Mouse (Mus musculus) neural tube, embryonic 10.5 days (tissue): Measurements from ENCODE around the gene Cers3.

Experiments
- DNase-seq: peaks from one replicate; pipeline ENCODE4 v3.0.0-alpha.2; 2017; ENCODE audit warnings: low spot score; ENCODE audit errors: extremely low spot score

Cers3 gene

DNA sequence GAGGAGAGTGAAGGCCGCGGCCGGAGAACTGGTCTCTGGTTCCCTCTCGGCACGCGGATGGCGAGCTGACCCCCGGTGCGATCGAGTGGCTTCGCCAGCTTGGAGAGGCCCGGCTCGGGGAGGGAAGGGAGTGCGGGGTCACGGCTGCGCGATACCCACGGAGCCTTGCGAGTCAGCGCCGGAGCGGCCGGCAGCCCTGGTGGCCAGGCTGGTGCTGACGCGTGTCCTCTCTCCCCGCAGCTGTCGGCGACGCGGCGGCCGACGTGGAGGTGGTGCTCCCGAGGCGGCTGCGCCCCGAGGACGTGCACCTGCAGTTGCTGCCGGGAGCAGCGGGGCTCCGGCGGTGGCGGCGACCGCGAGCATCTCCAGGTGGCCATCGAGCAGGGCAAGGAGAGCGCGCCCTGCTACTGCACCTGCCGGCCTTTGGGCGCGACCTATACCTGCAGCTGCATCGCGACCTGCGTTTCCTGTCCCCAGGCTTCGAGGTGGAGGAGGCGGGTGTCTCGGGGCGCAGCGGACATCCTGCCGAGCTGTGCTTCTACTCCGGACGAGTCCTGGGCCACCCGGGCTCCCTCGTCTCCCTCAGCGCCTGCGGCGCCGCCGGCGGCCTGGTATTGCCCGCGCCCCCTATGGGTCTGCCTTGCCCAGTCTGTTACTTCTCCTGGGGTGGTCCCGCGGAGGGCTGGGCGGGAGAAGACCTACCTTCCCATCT is 96.9 kb downstream of the Cers3 start:
- peak; percentile 63 for DNase-seq

DNA sequence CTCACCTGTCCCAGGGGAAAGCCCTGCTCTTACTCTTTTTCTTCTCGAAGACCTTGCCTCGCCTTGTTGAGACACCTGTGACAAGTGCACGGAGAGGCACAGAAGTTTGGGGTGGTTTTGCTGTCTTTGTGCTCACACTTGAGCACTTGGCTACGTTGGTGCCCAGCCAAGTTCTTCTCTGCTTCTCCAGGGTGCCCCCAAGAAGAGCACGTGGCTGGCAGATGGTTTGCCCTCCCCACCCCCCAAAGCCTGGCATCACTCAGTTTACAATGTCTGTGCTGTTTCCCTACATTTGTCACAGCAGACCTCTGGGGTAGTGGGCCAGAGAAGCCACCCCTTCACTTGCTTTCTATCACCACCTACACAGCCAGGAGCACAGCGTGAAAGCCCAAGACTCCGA is 97.9 kb downstream of the Cers3 start:
- no peak for DNase-seq

DNA sequence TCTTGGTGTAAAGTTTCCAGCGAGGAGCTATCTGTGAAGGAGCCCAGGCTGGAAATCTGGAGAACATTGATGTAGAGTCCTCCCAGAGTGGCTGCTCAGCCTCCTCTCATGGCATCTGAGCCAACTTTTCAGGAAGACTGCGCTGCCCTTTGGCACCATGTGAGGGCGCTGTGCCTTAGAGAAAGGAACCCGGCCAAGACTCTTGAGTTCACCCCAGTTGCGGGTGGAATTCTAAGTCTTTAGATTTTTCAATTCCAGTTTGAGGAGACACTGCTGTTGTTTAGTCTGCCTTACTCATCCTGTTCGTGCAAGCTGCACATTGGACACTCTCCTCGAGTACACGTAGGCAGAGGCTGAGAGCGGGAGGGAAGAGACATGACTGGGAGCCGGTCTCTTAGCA is 98.7 kb downstream of the Cers3 start:
- DNase-seq, result peak; percentile 70

DNA sequence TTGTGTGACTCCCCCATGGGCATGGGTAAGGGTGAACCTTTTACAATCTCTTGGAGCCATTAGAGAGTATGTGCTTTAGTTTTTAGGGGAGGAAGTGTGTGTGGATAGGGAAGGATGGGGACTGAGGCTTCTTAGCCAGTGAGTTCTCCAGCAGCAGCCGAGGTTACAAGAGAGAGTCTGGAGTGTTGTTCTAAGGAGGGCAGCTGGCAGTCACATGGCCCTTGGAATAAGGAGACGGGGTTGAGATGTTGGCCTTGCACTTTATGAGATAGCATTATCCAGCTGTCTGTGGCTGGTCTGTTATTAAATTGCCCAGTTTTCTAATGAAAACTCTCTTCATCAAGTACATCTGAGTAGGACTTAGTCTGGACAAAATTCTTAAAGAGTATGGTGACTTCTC is 100.5 kb downstream of the Cers3 start:
- no peak for DNase-seq

DNA sequence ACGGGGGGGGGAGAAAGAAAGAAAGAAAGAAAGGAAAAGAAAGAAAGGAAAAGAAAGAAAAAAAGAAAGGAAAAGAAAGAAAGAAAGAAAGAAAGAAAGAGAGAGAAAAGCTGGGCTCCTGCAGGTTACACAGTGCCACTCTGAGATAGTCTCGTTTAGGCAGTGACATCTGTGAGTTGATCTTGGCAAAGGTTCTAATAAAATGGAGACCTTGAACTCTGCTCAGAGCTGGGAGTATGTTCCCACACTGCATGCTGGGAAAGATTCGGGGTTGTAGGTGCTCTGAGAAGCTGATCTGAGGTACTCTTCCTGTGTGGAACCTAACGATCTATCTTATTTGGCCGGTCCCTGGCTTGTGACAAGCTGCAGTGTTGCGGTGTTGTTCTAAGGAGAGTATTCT is 103.3 kb downstream of the Cers3 start:
- no peak for DNase-seq

DNA sequence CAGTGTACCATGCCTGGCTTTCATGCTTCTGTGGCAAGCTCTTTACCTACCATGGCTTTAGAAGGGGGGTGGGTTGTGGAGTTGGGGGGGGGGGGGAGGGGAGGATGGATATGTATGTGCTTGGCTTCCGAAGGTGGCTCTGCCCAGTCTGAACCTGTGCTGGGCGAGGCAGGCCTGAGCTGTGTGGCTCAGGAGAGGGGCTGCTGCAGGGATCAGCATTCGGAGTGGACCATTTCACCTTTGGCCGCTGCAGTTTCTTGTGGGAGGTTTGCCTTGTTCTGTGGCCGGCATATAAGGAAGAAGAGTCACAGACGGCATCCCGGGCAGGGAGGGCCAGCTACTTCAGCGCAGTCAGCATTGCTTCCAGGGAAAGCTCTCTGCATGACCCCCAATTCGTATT is 104.0 kb downstream of the Cers3 start:
- DNase-seq, result no peak

DNA sequence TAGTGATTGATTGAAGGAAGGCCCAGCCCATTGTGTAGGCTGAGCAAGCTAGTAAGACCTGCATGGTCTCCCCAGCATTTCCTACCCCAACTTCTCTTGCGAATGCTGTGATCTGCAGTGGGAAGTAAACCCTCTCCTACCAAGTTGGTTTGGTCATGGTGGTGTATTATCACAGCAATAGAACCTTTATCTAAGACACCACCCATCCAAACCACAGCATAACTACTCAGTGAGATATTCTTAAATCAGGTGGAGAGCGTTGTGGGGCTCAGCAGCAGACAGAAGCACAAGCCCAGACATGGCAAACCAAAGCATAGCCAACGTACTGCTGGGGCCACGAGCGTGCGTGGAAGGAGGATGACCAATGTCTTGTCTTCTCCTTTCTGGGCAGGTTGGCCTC is 106.0 kb downstream of the Cers3 start:
- DNase-seq, result no peak

DNA sequence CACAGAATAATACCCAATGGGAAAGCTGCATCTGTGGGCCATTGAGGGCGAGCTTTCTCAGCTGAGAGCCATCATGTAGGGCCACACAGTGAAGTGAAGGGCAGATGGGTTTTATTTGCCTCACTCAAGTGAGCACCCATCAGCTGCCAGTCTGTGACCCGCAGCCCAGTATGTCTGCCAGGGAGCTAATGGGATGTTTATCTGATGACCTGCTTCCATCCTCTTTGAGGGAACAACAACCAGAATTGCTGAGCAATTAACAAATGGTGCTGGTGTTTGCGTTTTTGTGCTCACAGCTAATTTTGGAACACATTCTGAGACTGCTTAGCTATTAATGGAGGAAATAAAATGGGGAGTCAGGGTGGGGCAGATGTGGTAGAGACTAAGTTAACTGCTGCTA is 108.9 kb downstream of the Cers3 start:
- DNase-seq, result no peak

DNA sequence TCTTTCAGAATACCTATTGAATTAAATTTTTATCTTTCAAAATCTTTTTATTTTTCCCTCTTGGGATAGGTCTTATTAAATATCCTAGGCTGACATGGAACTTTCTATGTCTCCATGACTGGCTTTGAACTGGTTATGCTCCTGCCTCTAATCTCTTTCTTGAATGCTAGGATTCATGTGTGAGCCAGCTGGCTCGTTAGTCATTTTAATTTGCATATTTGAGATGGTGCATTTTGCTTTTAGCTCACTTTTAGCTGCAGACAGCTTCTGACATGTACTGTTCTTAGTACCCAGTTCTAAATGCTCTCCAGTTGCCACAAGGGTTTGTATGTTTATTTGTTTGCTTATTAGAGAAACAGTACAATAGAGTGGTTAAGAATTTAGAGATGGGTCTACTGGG is 114.3 kb downstream of the Cers3 start:
- no peak for DNase-seq

DNA sequence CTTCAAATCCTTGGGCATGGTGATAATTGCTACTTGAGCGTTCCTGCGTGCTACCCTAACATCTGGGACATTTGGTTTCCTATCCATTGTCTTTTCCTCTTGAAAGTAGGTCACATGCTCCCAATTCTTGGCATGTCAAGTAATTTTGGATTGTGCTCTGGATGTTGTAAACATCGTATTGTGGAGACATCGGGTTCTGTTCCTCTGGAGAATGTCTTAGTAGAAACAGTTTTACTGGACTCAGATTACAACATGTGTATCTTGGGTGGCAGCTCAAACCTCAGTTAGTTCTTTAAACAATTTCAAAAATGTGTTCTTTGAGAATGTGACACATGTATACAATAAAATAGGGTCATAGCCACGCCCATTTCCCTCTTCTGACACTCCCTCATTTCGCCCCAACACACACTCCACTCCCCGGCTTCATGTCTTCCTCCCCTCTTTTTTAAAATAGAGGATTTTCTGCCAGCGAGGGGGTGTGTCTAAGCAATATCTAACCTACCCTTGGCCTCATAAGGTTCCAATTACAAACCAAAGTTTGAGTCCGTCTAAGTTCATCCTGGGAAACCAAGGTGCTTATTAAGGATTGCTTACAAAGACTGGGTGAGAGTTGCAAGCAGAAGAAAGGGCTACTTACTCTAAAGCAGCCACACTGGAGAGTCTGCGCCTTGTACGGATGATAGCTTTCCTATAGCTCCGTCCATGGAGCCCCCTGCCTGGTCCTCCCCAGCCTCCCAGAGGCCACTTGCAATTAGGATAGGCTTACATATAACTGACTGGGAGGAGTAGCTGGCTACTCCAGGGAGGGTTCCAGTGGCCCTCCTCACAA is 115.2 kb downstream of the Cers3 start:
- DNase-seq, result no peak

DNA sequence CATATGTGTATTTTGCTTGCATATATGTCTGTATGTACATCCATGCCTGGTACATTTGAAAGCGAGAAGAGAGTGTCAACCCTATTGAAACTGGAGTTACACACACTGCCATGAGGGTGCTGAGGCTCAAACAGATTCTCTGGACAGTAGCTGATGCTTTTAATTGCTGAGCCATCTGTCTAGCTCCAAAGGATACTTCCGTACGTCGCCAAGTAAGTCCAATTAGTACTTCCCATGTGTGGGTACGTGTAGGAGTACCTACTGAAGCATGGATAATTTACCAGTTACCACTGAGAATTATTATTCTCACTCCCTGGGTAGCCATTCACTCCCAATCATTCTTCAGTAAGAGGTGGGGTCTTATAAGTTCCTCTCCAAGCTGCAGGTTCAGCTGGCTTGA is 115.9 kb downstream of the Cers3 start:
- DNase-seq, result no peak

DNA sequence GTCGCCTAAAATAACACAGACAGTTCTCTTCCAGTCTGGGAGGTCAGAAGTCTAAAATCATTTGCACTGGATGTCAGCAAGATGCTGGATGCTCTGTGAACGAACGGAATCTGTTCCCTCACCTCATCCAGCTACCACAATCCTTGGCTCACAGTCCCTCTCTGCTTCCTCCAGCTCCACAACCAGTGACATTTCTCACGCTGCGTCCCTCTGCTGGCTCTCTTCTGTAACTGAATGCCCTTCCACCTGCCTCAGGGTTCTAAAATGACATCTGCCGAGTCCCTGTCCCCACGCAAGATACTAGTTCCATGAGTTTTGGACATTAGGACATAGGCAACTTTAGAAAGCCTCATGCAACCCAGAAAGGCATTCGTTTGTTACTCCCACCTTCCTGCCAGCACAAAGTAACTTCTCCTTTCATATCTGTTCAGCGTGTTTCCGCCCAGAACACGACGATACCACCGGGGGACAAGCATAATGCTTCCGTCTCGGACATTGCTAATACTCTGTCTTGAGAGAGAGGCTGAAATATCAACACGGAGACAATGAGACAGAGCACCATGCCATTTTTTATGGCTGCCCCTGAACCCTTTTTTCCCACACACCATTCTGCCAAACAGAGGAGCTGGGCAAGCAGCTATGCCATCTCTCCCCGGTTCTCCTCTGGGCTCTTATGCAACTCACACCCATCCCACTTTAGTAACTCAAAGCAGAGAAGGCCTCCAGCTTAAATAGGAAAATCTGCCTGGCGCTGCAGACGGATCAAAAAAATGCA is 123.8 kb downstream of the Cers3 start:
- DNase-seq, result no peak

DNA sequence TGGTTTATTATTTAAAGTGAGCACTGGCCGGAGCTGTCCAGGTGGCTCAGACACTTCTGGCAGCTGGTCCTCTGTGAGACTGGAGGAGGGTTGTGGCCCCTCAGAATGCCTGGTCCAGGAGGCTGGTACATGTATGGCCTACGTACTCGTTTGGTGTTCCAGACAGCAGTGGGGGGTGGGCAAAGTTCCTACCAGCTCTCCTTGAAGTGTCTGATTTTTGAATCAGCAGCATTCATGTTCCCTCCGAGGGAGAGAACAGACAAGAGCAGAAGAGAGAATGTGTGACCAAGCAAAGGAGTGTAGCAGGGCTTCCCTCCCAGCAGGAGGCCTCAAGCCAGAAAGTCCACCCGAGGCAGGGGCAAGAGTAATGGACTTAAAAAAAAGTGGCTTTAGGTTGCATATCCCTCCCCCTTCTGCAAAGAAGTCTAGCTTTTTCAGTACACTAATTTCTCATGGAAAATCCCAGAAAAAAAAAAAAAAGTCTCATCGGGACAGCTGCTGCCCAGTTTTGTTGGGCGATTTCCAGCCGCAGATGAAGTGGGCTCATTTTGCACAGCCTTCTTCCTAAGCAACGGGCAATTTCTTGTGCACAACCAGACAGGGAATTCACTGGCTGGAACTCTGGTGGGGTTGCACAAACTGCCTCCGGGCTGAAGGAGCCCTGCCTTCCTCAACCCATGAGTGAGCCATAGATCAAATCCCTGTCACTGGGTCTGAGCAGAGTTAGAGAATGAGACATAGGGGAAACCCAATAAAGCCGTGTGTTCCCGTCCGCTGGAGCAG is 124.6 kb downstream of the Cers3 start:
- peak; percentile 35 for DNase-seq

DNA sequence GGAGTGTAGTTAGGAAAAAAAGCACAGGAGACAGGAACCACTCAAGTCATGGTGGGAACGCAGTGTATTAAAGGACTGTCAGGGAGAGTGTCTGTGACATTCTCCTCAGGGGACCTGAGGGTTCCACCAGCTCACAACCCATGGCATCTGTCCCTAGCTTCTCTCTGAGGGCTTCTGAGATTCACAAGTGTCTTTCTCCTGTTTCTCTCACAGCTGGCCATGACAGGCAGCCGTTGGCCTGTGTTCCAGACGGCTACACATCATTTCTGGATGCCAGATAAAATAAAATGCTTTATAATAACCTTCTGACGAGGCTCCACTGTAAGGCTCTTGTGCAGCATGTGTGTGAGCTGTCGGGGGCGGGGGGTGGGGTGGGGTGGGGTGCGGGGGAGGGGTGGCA is 128.2 kb downstream of the Cers3 start:
- DNase-seq, result no peak

DNA sequence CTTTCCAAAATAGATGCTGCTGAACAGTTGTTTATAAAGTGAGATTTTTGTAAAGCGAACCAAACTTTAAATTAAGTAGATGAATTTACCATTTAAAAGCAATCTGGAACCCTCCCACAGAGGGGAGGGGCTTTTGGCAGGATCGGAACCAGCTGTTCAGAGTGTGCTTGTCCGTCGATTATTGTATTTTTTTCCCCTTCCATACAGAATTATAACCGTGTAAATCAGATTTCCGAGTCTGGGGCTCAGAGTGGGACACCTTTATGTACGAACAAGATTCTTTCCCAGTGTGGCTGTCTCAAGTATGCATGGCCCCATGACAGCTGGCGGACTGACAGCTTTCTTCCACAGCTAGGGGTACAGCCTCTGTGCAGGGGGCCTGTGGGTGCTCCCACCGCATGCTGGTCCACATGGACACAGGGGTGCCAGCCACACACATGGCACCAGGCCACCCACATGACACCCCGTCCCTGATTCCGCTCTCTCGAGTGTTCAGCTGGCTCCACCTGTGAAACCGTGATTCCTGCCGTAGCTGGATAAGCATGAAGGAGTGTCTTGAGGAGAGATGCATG is 128.7 kb downstream of the Cers3 start:
- no peak for DNase-seq

DNA sequence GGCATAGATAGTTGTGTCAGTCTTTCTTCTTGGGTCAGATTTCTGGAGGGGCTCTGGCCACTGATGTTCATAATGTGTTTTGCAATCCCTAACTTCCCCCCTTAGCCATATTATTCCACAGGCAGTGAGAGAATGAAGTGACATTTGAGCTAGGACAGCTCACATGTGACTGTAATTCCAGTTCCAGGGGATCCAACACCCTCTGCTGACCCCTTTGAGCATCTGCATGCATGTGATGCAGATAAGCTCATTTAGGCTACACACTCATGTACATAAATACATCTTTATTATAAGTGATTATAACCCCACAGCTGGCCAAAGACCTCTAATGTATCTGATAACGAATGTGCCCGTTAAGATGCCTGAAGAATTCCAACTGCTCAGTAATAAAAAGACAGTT is 129.9 kb downstream of the Cers3 start:
- DNase-seq, result no peak
